Mouse (Mus musculus) ES-Bruce4 (cell line): ENCODE data around the gene Mtus2.

Source experiments
- CTCF ChIP-seq: IDR thresholded peaks from one replicate; pipeline ENCODE4 v1.8.1; 2011; ENCODE audit warnings: low read depth, low read length
- POLR2A ChIP-seq: IDR thresholded peaks from one replicate; pipeline ENCODE4 v1.8.1; 2011; ENCODE audit warnings: low read length; ENCODE audit not compliant: insufficient read depth

DNA sequence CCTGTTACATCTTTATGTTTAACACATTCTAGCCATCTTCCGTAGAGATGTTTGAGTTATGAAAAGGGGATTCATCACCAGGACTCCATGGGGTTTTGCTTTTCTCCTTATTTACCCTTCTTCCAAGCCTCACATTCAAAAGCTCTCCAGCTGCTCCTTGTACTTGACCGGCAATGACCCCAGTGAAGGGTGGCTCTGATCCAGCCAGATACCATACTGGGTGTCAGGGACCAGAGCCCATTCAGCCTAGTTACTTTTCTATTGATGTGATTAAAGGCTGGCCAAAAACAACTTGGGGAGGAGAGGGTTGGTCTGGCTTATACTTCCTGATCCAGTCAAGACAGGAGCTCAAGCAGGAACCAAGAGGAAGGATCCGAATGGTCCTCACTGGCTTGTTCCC, 326.5 kb downstream of the Mtus2 start:
- no peak for TF ChIP-seq CTCF
- no peak for TF ChIP-seq POLR2A
